9 mouse cellular contexts compared by ENCODE assay signal in genomic region chr10:121625407-121626185, GRCm38 (mm10). TPM values are rescaled to one million over a fixed set of nuclear protein-coding genes. Genes with fewer than 3 reads are reported as not detected.
DNase-seq lines count a peak whose midpoint lies in the region; ATAC-seq and TF ChIP-seq lines count a peak whose summit lies in the region.
"Had no signal": no experiment of that assay in that cellular context is flagged by ENCODE, and none has a peak within 500 bp of the region (broad histone marks: within the 10 kb centered on the region; RNA-seq: fewer than 3 reads in every experiment).

No protein-coding gene starts in this region.

- H3K4me1 ChIP-seq in heart, embryonic 11.5 days (ENCODE audit: control insufficient read depth, insufficient read depth, low read length) = peaks cover 8% of the 10 kb centered on the region
- H3K4me1 ChIP-seq in E14TG2a.4 (replicated peaks; ENCODE audit: low read depth, low read length) = peaks cover 71% of the 10 kb centered on the region
- peaks cover 19% of the 10 kb centered on the region for H3K4me1 ChIP-seq in limb, embryonic 13.5 days
- peaks cover 11% of the 10 kb centered on the region for H3K4me1 ChIP-seq in neural tube, embryonic 12.5 days

- H3K9me3 ChIP-seq in heart, embryonic 11.5 days (replicated peaks; ENCODE audit: control insufficient read depth, low read length) = no peaks in the 10 kb centered on the region
- H3K9me3 ChIP-seq in E14TG2a.4 (ENCODE audit: low read length) = no peaks in the 10 kb centered on the region
- H3K9me3 ChIP-seq in limb, embryonic 13.5 days = no peaks in the 10 kb centered on the region
- no peaks in the 10 kb centered on the region for H3K9me3 ChIP-seq in neural tube, embryonic 12.5 days

- TF ChIP-seq CTCF in E14TG2a.4 (conservative IDR thresholded peaks at IDR 0.05; ENCODE audit: low read length) = no peak

- peak overlapping the region; percentile 92 for H3K4me3 ChIP-seq in heart, embryonic 11.5 days (ENCODE audit: low read depth, low read length)
- H3K4me3 ChIP-seq in E14TG2a.4 (replicated peaks; ENCODE audit: low read length) = peak overlapping the region; percentile 94
- H3K4me3 ChIP-seq in limb, embryonic 13.5 days = peak overlapping the region; percentile 87
- H3K4me3 ChIP-seq in neural tube, embryonic 12.5 days = peak overlapping the region; percentile 74

- peak overlapping the region; percentile 94 for H3K27ac ChIP-seq in heart, embryonic 11.5 days (ENCODE audit: low read depth, low read length)
- peak overlapping the region; percentile 97 for H3K27ac ChIP-seq in limb, embryonic 13.5 days
- H3K27ac ChIP-seq in neural tube, embryonic 12.5 days = peak overlapping the region; percentile 87

- no peaks in the 10 kb centered on the region for H3K27me3 ChIP-seq in heart, embryonic 11.5 days (ENCODE audit: control insufficient read depth, insufficient read depth, low read length)
- H3K27me3 ChIP-seq in E14TG2a.4 (ENCODE audit: insufficient read depth, low read length) = no peaks in the 10 kb centered on the region
- H3K27me3 ChIP-seq in limb, embryonic 13.5 days = no peaks in the 10 kb centered on the region
- H3K27me3 ChIP-seq in neural tube, embryonic 12.5 days (replicated peaks) = no peaks in the 10 kb centered on the region

- peak overlapping the region; percentile 96 for H3K9ac ChIP-seq in heart, embryonic 11.5 days (ENCODE audit: low read depth, low read length)
- peak overlapping the region; percentile 91 for H3K9ac ChIP-seq in limb, embryonic 13.5 days
- peak overlapping the region; percentile 82 for H3K9ac ChIP-seq in neural tube, embryonic 12.5 days

- WGBS in heart, embryonic 11.5 days (ENCODE audit: insufficient replicate concordance) = under 1% methylated on average over 41 of the region's 41 CpGs
- WGBS in limb, embryonic 13.5 days = 1% methylated on average over 41 of the region's 41 CpGs
- under 1% methylated on average over 41 of the region's 41 CpGs for WGBS in neural tube, embryonic 12.5 days

- DNase-seq in heart, postnatal 4 days = no peak
- no peak for DNase-seq in layer of hippocampus, adult 8-10 months (ENCODE audit: low spot score in 2 of 2)
- no peak for DNase-seq in right cerebral cortex, adult 2 months (ENCODE audit: low spot score in 2 of 2)

- H3K4me2 ChIP-seq in heart, embryonic 11.5 days = peak overlapping the region; percentile 82
- peak overlapping the region; percentile 78 for H3K4me2 ChIP-seq in limb, embryonic 13.5 days (replicated peaks)
- H3K4me2 ChIP-seq in neural tube, embryonic 12.5 days (replicated peaks) = peak overlapping the region; percentile 76

- H3K36me3 ChIP-seq in heart, embryonic 11.5 days (ENCODE audit: control insufficient read depth, insufficient read depth, low read length) = no peaks in the 10 kb centered on the region
- peaks cover 39% of the 10 kb centered on the region for H3K36me3 ChIP-seq in E14TG2a.4 (ENCODE audit: insufficient read depth, low read length)
- peaks cover 21% of the 10 kb centered on the region for H3K36me3 ChIP-seq in limb, embryonic 13.5 days
- peaks cover 19% of the 10 kb centered on the region for H3K36me3 ChIP-seq in neural tube, embryonic 12.5 days

- ATAC-seq in heart, embryonic 11.5 days (replicated peaks; ENCODE audit: insufficient number of reproducible peaks, low FRiP score, low TSS enrichment) = peak; percentile 55; the same call in 1 of the 2 replicates
- peak; percentile 53 for ATAC-seq in erythroblast, adult 5-6 weeks (replicated peaks; ENCODE audit: low FRiP score, poor library complexity, severe bottlenecking)
- ATAC-seq in limb, embryonic 13.5 days (ENCODE audit: low FRiP score, low read depth) = no peak; the same call in 1 of the 2 replicates
- no peak for ATAC-seq in neural tube, embryonic 12.5 days (ENCODE audit: low FRiP score, low read depth)

RNA-seq across cellular contexts. Expression of gene Xpot, which starts 0.5 kb away (rescaled TPM):
- polyA plus RNA-seq in heart, embryonic 11.5 days (2014; fragmentation: Nextera tagmentation; extraction: Ambion mirVana) = 35.3 and 44.8 TPM in 2 replicates
- 10 to 100 TPM; 32.3 to 38.0 TPM for total RNA-seq in heart, postnatal 4 days (2021)
- 16.1 and 19.2 TPM in 2 replicates for total RNA-seq in erythroblast, adult 5-6 weeks (2015; ENCODE audit: low replicate concordance)
- total RNA-seq in erythroblast, adult 5-6 weeks (2017; ENCODE audit: low replicate concordance) = 26.0 and 43.5 TPM in 2 replicates
- 45.8 and 46.0 TPM in 2 replicates for polyA plus RNA-seq in limb, embryonic 13.5 days (2015; fragmentation: Nextera tagmentation; extraction: Ambion mirVana)
- polyA plus RNA-seq in neural tube, embryonic 12.5 days (2016; fragmentation: Nextera tagmentation; extraction: Ambion mirVana) = 41.0 and 46.3 TPM in 2 replicates
- total RNA-seq in layer of hippocampus, adult 8-10 months (2022) = 10 to 100 TPM; 62.6 to 77.1 (median 71.6) TPM

RNA-seq across cellular contexts. Expression of gene D930020B18Rik, which starts 15.8 kb away (rescaled TPM):
- not detected in 2 replicates for polyA plus RNA-seq in heart, embryonic 11.5 days (2014; fragmentation: Nextera tagmentation; extraction: Ambion mirVana)
- total RNA-seq in heart, postnatal 4 days (2021) = not detected
- not detected in 2 replicates for total RNA-seq in erythroblast, adult 5-6 weeks (2015; ENCODE audit: low replicate concordance)
- total RNA-seq in erythroblast, adult 5-6 weeks (2017; ENCODE audit: low replicate concordance) = not detected in 2 replicates
- 1.2 TPM in 2 replicates for polyA plus RNA-seq in limb, embryonic 13.5 days (2015; fragmentation: Nextera tagmentation; extraction: Ambion mirVana)
- polyA plus RNA-seq in neural tube, embryonic 12.5 days (2016; fragmentation: Nextera tagmentation; extraction: Ambion mirVana) = 0.14 TPM in 1 of 2 replicates, not detected in the other
- total RNA-seq in layer of hippocampus, adult 8-10 months (2022) = 1 to 10 TPM in 1 of 4 experiments, under 1 TPM in 3; 0.20 to 1.6 (median 0.34) TPM
- total RNA-seq: neutrophil, adult 5-6 weeks had no signal

RNA-seq across cellular contexts. Expression of gene Tbk1, which starts 39.0 kb away (rescaled TPM):
- 22.7 and 27.4 TPM in 2 replicates for polyA plus RNA-seq in heart, embryonic 11.5 days (2014; fragmentation: Nextera tagmentation; extraction: Ambion mirVana)
- 10 to 100 TPM; 18.7 to 26.8 TPM for total RNA-seq in heart, postnatal 4 days (2021)
- 57.1 and 60.0 TPM in 2 replicates for total RNA-seq in erythroblast, adult 5-6 weeks (2015; ENCODE audit: low replicate concordance)
- 105 and 141 TPM in 2 replicates for total RNA-seq in erythroblast, adult 5-6 weeks (2017; ENCODE audit: low replicate concordance)
- polyA plus RNA-seq in limb, embryonic 13.5 days (2015; fragmentation: Nextera tagmentation; extraction: Ambion mirVana) = 31.1 and 32.5 TPM in 2 replicates
- 33.6 and 35.8 TPM in 2 replicates for polyA plus RNA-seq in neural tube, embryonic 12.5 days (2016; fragmentation: Nextera tagmentation; extraction: Ambion mirVana)
- total RNA-seq in layer of hippocampus, adult 8-10 months (2022) = 10 to 100 TPM; 51.3 to 64.1 (median 54.2) TPM

Comparison
In these comparisons a context has a peak if more than half of its experiments do, and no peak if none do; other contexts are left out.
1. ATAC-seq: peak in heart, embryonic 11.5 days (single experiment) and erythroblast, adult 5-6 weeks (single experiment); none in limb, embryonic 13.5 days (single experiment) and neural tube, embryonic 12.5 days (single experiment).
2. Peak in every context shown above with its lines, with median percentiles within 50 percentile points of each other: H3K27ac ChIP-seq, H3K4me2 ChIP-seq, H3K4me3 ChIP-seq and H3K9ac ChIP-seq.